Mouse (Mus musculus) cortical plate, adult 2 months (tissue): ENCODE data around the gene Cuedc1.

ENCODE experiments used
- CTCF ChIP-seq: fragments of 200-500 bp; IDR thresholded peaks from 2 replicates; pipeline ENCODE4 v1.5.1; 2011; ENCODE audit warnings: mild to moderate bottlenecking, control low read depth, low read length; ENCODE audit not compliant: insufficient read depth; ENCODE audit errors: extremely low read depth
- POLR2A ChIP-seq: fragments of 200-500 bp; IDR thresholded peaks from 2 replicates; pipeline ENCODE4 v1.6.1; 2011; ENCODE audit warnings: mild to moderate bottlenecking, low read length, control low read depth; ENCODE audit not compliant: insufficient read depth; ENCODE audit errors: extremely low read depth

DNA sequence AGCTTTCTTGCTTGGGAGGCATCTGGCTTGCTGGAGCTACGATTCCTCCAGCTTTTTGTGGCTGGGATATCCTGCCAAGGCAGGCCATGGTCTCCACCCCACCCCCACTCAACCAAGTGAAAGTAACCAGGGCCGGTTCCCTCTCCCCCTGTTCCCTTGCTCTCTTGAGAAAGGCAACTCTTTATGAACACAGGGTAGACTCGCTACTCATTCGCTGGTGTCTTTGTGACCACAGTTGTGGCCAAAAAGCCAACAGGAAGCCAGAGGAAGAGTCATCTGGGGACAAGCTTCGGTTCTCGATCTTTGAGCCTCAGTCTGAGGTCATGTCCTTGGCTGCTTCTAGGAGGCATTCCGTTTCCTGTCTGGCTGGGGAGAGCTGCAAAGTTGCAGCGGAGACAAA is 34.0 kb downstream of the Cuedc1 start:
- TF ChIP-seq CTCF (no peak), POLR2A (no peak)
